Mouse (Mus musculus) splenic B cell, adult 2 months (primary cell): ENCODE results near the gene Krtap28-13.

ENCODE experiments used
- DNase-seq: peaks from one replicate; pipeline ENCODE4 v3.0.0-alpha.2; 2011; ENCODE audit warnings: low read depth, low spot score
- H3K27me3 ChIP-seq: 2 replicates; pipeline ENCODE4 v1.6.1; 2012; ENCODE audit warnings: mild to moderate bottlenecking, low read length, moderate library complexity, mixed read lengths; ENCODE audit not compliant: control insufficient read depth, poor library complexity, insufficient read depth, severe bottlenecking
- H3K36me3 ChIP-seq: 2 replicates; pipeline ENCODE4 v1.6.1; 2012; ENCODE audit warnings: mild to moderate bottlenecking, low read length, moderate library complexity, mixed read lengths; ENCODE audit not compliant: control insufficient read depth, poor library complexity, insufficient read depth, severe bottlenecking

The Krtap28-13 gene

DNA sequence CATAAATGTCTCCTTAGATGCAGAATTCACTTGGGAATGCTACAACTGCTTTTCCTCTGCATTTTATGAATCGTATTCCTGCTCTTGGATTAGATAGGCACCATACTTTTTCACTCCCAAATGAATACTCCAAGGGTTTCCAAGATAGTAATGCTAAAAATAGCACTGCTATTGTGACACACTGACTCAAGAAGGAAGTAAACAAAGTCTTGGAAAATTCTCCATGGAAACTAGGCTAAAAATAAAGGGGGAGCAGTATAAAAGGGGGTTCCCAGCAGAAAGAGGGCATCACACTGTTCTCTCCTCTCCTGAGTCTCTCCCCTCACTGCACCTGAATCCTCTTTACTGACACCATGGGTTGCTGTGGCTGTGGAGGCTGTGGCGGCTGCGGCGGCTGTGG, at the start of gene Krtap28-13:
TSS of gene Krtap28-13 (plus strand) at position 288 of the 400 bp plus-strand sequence.
- Histone ChIP-seq H3K36me3 (no peaks in the 10 kb centered on the region), H3K27me3 (no peaks in the 10 kb centered on the region)
- no peak for DNase-seq

DNA sequence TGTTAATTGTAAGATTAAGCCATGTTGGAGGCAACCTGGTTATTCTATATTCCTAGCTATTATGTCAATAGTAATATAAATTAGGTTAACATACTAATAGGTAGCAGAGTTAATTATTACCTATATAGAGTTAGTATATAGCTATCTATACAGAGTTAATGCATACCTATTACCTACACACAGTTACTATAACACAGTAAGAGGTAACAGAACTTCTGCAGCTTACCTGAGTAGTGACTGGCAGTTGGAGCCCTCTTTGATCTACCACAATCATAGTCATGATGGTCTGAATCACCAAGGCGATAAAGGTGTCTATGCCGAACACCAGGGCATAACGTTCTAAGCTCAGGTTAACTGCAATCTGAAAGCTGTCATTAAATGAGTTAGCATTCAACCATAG, 46.3 kb upstream of the Krtap28-13 start:
- DNase-seq: no peak
- H3K27me3 ChIP-seq: no peaks in the 10 kb centered on the region
- H3K36me3 ChIP-seq: no peaks in the 10 kb centered on the region

DNA sequence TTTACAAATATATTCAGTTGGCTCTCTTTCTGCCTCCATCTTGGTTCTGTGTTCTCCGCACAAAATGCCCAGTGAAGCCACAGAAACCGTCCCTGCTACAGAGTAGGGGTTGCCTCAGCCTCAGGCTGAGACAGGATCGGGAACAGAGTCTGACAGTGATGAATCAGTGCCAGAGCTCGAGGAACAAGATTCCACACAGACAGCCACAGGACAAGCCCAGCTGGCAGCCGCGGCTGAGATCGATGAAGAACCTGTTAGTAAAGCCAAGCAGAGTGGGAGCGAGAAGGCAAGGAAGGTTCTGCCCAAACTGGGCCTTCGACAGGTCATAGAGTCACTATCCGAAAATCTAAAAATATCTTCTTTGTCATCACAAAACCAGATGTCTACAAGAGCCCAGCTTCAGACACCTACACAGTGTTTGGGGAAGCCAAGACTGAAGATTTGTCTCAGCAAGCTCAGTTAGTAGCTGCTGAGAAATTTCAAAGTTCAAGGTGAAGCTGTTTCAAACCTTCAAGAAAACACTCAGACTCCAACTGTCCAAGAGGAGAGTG, 45.3 kb upstream of the Krtap28-13 start:
- DNase-seq: no peak
- H3K27me3 ChIP-seq: no peaks in the 10 kb centered on the region

DNA sequence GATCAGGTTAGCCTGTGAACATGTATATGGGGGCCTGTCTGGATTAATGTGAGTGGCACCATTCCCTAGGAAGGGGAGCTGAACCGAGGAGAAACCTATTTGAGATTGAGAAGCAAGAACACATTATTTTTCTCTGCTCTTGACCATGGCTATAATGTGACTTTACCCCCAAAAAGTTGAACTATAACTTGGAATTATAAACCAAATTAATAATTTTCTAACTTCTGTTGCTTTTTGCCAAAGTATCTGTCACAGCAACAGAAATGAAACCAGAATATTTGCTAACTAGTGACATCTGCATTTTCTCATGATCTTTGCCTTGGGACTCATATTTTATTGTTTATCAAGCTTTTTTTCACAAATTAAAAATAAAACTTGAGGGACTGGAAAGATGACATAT, 44.2 kb upstream of the Krtap28-13 start:
- no peaks in the 10 kb centered on the region for H3K27me3 ChIP-seq
- DNase-seq: no peak

More for the DNA sequence above, 45.3 kb upstream of the Krtap28-13 start:
- no peaks in the 10 kb centered on the region for H3K36me3 ChIP-seq

DNA sequence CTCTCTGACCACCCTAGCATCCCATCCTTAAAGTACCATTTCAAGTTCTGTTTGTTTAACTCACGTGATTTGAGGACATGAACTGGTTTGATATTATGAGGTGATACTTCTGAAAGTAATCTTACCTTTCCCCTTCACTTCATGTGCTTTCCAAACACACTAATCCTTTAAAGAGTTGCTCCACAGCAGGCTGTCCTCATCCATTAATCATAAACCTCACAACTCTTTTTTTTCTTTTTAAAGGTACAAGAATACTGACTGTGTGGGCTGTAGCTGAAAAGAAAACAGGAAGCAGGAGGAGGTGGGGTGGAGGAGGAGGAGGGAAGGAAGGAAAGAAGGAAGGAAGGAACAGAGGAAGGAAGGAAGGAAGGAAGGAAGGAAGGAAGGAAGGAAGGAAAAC, 28.8 kb upstream of the Krtap28-13 start:
- Histone ChIP-seq H3K27me3 (no peaks in the 10 kb centered on the region), H3K36me3 (no peaks in the 10 kb centered on the region)
- no peak for DNase-seq

More for the DNA sequence above, 44.2 kb upstream of the Krtap28-13 start:
- no peaks in the 10 kb centered on the region for H3K36me3 ChIP-seq

DNA sequence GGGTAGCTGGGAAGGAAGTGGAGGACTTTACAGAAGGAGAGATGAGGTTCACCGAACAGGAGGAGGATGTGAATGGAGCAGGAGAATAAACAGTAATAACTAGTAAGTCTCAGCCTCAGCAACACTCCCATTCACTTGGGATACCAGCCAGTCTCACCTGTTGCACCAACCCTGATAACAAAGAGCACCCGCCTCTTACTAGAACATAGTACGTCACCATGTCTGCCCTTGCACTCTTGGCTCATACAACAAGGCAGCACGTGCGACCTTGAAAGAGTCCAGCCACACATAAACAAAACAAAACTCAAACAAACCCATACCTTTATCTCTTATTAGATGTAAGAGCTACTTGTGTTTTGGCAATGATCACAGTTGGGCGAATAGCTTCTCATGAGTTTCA, 28.2 kb upstream of the Krtap28-13 start:
- no peak for DNase-seq
- Histone ChIP-seq H3K36me3 (no peaks in the 10 kb centered on the region), H3K27me3 (no peaks in the 10 kb centered on the region)

DNA sequence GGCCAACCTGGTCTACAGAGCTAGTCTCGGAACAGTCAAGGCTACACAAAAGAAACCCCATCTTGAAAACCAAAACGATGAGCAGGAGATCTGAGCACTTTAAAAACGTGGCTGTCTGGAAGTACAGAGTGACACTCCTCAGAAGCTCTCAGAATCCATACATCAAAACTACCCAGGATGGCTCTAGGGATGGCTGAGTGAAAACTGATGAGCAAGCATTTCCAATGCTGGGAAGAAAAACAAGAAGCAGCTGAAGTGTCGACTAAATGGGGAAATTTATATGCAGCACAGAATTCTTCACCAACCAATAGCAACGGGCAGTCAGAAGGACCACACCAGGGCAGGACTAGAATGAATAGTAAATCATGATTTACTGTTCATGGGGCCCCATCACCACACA, 26.2 kb upstream of the Krtap28-13 start:
- H3K36me3 ChIP-seq: no peaks in the 10 kb centered on the region
- H3K27me3 ChIP-seq: no peaks in the 10 kb centered on the region

DNA sequence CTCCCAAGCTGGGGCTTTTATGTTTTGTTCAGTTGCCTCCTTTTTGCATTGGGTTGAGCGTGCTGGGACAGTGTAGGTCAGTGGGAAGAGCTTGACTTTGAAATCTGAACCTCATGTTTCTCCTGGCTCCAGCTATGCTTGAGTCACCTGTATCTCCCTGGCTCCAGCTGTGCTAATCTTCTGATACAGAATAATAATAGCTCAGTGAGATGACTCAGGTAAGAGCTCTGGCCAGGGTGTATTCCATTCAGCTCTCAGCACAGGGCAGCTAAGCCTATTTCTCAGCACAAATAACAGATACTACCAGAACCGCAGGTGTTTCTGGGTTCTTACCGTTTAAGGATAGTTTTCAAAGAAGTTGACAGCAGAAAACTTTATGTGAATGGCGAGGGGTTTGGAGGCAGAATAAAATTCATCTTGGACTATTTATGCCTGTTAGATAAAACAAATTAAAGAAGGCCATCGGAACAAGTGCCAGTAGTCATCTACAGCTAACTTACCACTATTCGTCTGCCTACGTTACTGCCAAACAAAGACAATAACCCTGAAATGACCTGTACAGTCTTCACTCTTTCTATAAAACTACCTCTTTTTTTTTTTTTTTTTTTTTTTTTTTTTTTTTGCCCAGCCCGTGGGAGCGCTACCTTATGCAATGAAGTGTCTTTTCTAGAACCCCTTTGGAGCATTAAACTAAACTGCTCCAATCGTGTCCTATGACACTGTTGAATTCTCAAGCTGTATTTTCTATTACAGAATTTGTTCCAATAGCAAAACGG, 23.6 kb upstream of the Krtap28-13 start:
- Histone ChIP-seq H3K36me3 (no peaks in the 10 kb centered on the region), H3K27me3 (no peaks in the 10 kb centered on the region)
- no peak for DNase-seq

More for the DNA sequence above, 26.2 kb upstream of the Krtap28-13 start:
- no peak for DNase-seq

DNA sequence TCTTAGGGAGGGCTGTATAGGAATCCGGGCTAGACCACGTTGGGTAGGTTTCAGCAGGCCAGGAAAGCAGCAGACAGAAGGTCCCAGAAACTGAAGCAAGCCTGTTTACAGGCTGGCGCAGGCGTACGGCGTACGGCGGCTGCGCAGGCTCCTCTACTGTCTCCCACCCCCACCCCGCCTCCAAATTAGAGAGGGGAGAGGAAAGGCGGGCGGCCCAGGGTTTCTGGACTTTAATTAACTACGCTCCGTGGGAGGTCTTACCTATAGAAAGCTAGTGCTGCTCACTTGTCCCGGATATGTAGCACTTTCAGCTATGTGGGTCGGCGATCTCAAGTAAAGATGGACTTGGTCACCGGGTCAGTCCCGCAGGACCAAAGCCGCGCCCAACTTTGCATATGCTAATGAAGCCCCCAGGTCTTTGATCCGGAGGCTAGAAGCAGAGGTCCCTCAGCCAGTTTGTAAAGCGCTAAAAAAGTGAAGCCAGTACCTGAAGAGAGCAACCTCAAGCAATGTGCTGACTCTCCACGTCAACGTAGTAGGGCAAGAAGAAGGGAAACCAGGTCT, 22.5 kb upstream of the Krtap28-13 start, which contains the start of gene Slc19a3:
TSS of gene Slc19a3 (minus strand) at position 340 of the 564 bp plus-strand sequence.
- DNase-seq: no peak
- Histone ChIP-seq H3K36me3 (no peaks in the 10 kb centered on the region), H3K27me3 (no peaks in the 10 kb centered on the region)

DNA sequence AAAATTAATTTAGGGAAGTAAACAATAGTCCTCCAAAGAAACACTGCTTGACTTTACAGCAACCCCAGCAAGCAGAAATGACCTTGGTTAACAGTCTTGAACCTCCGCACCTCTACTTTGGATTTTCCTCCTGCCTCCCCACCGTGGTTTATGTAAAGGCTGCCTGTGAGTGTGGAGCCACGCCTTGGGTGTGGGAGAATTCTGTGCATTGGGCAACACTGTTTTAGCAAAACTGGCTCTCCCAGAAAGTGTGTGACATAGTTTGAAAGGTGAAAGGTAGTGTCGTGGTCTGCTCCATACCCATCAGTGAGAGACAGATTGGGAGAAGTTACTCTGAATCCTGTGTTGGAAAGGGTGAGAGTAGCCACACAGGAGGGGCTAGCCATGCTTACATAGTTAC, 21.6 kb upstream of the Krtap28-13 start:
- no peak for DNase-seq
- no peaks in the 10 kb centered on the region for H3K27me3 ChIP-seq
- H3K36me3 ChIP-seq: no peaks in the 10 kb centered on the region

DNA sequence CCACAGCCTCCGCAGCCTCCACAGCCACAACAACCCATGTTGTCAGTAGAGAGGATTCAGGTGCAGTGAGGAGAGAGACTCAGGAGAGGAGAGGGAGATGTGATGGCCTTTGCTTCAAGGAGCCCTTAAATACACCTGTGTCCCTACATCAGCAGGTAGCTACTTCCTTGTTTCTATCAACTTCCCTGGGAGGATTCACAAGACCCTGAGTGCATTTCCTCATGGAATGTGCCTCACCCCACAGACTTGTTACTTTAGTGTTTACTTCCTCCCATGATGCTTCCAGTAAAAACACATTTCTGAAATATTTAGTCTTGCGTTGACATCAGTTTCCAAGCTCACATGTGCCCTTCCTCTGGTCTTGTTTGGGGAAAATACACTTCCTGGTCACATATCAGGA, 18.4 kb upstream of the Krtap28-13 start, which contains the start of gene Krtap28-10:
TSS of gene Krtap28-10 (minus strand) at position 101 of the 400 bp plus-strand sequence.
- H3K36me3 ChIP-seq: no peaks in the 10 kb centered on the region
- DNase-seq: no peak
- H3K27me3 ChIP-seq: no peaks in the 10 kb centered on the region

DNA sequence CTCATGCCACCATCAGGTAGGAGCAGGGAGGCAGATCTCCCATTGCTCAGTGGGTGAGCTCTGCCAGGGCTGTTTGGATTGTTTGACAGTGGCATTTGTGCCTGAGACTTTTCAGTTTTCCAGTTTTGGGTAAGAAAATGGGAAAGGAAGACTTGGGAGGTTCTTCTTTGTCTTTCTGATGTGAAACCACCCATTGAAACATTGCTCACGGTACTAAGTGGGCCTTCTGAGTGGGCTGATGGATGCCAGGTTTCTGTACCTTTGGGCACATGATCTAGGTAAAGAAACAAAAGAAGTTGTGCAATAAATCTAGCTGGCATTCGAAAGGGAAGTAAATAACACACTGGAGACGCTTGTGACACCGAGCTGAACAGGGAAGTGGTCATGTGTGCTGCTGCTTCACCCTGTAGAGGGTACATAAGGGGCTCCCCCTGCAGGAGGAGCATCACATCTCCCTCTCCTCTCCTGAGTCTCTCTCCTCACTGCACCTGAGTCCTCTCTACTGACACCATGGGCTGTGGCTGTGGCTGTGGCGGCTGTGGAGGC, 15.8 kb upstream of the Krtap28-13 start, which contains the start of gene Gm47969:
TSS of gene Gm47969 (plus strand) at position 51 of the 546 bp plus-strand sequence.
- DNase-seq: no peak
- H3K27me3 ChIP-seq: no peaks in the 10 kb centered on the region
- no peaks in the 10 kb centered on the region for H3K36me3 ChIP-seq

DNA sequence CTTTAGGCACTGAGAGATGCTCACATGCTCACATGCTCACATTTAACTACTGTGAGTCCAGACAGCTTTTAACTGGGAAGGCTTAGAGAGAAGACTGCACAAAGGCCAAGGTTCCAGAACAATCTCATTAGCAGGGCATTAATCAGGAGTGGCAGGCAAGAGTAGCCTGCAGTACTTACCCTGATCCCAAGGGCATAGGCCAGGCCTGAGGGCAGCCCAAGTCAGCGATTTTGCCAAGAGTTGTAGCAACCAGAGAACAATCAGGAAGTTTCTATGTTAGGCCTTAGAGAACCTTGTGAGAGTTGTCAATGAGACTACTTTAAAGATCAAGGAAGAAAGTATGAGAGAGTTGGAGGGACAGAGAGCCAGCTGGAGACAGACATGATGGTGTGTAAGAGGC, 2.2 kb upstream of the Krtap28-13 start:
- Histone ChIP-seq H3K36me3 (no peaks in the 10 kb centered on the region), H3K27me3 (no peaks in the 10 kb centered on the region)
- DNase-seq: no peak

DNA sequence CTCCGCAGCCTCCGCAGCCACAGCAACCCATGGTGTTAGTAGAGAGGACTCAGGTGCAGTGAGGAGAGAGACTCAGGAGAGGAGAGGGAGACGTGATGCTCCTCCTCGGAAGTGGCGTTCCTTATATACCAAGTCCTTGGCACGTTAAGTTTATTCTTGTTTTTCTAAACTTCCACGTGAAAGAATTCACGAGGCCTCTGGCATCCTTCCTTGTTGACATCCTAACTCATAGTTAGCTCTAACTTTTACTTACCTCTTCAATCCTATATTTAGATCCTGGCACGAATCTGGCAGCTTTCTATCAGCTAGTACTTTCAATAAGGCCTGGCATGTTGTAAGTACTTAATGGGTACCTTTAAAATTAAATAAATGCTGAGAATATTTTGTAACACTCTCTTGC, 1.5 kb upstream of the Krtap28-13 start, which contains the start of gene A030005K14Rik:
TSS of gene A030005K14Rik (minus strand) at position 101 of the 400 bp plus-strand sequence.
- no peak for DNase-seq
- Histone ChIP-seq H3K36me3 (no peaks in the 10 kb centered on the region), H3K27me3 (no peaks in the 10 kb centered on the region)

DNA sequence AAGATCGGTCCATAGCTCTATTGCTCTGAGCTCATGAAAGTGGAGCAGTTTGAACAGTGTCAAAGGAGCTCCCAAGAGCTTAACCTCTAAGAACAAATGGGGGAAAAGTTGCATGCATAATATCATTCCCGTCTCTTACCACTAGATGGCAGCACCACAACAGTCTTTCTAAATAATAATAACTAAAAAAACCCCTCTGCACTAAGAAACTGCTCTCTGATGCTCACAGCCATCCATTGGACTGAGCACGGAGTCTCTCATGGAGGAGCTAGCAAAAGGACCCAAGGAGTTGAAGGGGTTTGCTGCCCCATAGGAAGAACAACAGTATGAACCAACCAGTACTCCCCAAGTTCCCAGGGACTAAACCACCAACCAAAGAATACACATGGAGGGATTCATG, 4.1 kb downstream of the Krtap28-13 start:
- DNase-seq: peak; percentile 10
- Histone ChIP-seq H3K27me3 (no peaks in the 10 kb centered on the region), H3K36me3 (no peaks in the 10 kb centered on the region)
